Mouse (Mus musculus): Measurements from ENCODE around the gene Axin1.

Axin1 gene

DNA sequence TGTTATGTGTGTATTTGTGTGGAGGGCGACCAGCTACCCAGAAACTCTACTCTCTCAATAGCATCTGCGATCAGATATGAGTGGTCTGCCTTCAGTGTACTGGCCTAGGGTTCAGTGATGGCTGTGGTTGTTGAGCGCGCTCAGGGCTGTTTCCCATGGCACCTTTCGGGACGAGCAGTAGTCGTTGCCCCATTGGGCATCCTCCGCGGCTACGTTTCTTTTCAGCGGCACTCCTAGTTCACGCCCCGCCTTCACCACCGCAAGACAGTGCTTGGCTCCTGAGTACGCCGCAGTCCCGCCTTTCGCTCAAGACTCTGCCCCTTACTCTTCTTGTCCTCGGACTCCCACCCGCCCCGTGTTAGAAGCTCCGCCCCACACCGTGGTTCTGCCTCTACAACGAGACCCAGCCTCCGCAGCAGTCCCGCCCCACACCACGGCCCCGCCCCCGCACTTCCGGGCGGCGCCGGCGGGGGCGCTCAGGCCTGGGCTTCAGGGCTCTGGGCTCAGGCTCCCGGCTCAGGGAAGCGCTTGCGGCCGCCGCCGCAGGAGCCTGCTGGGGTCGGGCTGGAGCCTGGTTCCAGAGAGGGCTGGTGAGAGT is at the start of gene Axin1:
Gene Axin1, plus strand, starts transcription at position 450 of the 598 bp plus-strand sequence.
- in situ Hi-C loops (cut with MboI; ENCODE audit: unreplicated experiment in 2 of 2), result no loop called here

DNA sequence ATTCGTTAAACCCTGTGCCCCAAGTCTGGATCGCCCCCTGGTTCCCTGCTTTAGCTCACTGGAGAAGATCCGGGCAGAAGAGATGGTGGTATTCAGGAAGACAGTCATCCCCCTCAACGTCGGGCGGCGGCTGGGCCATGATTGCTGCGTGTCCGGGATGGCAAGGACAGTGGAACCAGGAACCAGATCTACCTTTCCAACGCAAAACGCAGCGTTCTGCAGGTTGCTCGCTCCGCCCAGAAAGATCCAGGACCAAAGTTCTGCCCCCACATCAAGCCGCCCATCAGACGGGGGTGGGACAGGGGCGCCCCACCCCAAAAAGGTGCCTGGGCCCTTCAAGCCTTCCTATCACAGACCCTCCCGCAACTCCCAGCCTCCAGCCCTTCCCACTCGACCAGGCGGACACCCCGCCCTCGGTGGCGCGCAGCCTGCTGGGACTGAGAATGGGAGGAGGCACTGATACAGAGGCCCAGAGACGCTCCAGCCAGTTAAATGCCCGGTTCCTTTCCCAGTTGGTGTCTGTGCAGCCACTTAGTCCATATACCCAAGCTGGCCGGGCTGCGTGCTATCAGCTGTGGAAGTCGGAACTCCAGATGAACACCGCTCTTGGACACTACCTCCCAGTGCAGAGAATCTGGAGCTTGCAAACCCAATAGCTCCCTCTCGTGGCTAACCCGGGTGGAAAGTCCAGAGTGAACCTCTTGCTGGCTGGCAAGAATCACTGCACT is 48.4 kb upstream of the Axin1 start, which contains the start of gene Decr2:
Gene Decr2, minus strand, starts transcription at position 433 of the 728 bp plus-strand sequence.
- in situ Hi-C loops (cut with MboI; ENCODE audit: unreplicated experiment in 2 of 2), result loop anchor here (5.0 to 10.0 kb wide), 3 partner anchors 55 to 205 kb away; partner anchors contain the start of gene Wfikkn1 (in 1 of the 2)

DNA sequence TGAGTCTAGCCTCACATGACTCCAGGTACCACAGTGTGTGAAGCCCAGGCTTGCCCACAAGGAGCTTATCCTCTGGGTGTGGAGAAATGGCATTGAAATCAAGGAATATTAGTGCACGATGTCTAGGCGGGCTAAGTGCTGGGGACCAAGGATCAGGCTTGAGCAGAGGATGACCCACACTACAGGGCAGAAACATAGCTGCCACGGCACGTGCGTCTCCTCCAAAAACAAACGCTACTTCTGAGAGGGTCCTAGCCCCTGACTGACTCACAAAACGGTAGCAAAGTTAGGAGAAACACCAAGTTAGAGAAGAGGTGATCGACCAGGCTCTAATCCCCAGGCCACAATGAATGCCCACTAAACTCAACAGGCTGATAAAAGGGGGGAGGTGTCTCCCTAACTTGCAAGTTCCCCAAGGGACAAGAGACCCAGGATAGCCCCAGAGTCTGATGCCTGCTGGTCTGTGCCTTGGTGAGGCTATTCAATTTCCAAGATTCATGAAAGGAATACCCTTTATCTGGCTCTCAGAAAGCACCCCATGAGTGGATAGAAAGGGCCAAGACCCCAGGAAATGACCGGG is 43.9 kb upstream of the Axin1 start:
- in situ Hi-C loops (cut with MboI; ENCODE audit: unreplicated experiment in 2 of 2), result loop anchor here (5.0 to 10.0 kb wide), 3 partner anchors 60 to 210 kb away; partner anchors contain the start of gene Wfikkn1 (in 1 of the 2)

DNA sequence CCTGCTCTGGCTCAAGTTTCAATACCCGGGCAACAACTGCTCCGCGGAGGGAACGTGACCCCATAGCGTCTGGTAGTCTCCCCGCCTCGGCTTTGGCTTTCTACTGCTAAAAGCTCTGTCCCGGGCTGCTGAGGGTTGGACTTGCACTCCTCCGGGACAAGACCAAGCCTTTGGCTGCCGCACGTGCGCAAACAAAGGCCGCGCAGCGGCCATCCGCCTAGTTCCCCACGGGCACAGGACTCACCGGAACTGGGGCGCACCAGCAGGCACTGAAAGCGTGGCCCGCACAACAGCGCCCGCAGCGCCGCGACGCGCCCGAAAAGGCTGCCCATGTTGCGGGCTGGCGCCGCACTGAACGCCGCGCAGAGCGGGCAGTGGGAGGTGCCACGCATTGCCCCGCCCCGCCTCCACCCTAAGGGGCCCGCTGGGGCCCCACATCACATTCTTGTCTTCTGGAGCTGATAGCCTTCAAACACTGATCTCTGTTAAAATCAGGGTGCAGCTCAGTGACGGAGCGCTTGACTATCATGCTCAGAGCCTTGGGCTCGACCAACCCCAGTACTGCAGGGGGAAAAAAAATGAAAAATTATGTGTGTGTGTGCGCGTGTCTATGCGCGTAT is 43.3 kb upstream of the Axin1 start, which contains the start of gene Nme4:
Gene Nme4, minus strand, starts transcription at position 482 of the 620 bp plus-strand sequence.
- in situ Hi-C loops (cut with MboI; ENCODE audit: unreplicated experiment in 2 of 2), result loop anchor here (10.0 kb wide), 2 partner anchors 60 to 210 kb away; partner anchors contain the start of gene Wfikkn1 (in 1 of the 2)

DNA sequence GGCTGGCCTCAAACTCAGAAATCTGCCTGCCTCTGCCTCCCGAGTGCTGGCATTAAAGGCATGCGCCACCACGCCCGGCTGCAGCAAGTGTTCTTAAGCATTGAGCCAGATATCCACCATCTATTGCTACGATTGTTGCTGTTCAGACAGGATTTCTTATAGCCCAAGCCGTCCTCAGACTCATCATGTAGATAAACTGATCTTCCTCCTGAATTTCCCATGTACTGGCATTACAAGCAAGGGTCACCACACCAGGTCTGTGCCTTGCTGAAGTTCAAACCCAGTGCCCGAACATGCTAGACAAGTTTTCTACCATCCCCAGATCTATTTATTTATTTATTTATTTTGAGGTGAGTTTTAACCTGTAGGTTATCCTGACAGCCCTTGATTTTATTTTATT is 40.0 kb upstream of the Axin1 start:
- in situ Hi-C loops (cut with MboI; ENCODE audit: unreplicated experiment in 2 of 2), result loop anchor here (10.0 kb wide), 2 partner anchors 64 to 214 kb away; partner anchors contain the start of gene Wfikkn1 (in 1 of the 2)

GRCm38 (mm10) chr17:26099316-26099715 is 39.2 kb upstream of the Axin1 start:
- in situ Hi-C loops (cut with MboI; ENCODE audit: unreplicated experiment in 2 of 2), result loop anchor here (10.0 kb wide), 2 partner anchors 65 to 215 kb away; partner anchors contain the start of gene Wfikkn1 (in 1 of the 2)

GRCm38 (mm10) chr17:26100166-26100565 is 38.3 kb upstream of the Axin1 start:
- in situ Hi-C loops (cut with MboI; ENCODE audit: unreplicated experiment in 2 of 2), result loop anchor here in 1 of 2 experiments (25.0 kb wide), 1 partner anchor 312 kb away; the partner anchor contains the start of gene Neurl1b

DNA sequence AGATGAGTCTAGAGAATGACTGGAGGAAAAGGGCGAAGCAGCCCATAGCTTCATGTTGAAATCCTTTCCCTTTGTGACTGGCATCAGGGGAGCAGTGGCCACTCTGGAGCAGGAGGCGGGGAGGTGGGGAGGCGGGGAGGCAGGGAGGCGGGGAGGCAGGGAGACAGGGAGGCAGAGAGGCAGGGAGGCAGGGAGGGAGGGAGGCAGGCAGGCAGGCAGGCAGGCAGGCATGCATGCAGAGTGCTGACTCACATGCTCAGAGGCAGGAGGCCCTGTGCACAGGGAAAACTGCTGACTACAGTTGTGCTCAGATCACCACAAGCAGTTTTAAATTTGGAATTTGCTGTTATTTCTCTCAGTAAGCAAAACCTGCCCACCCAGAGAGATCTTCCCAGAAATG is 37.0 kb upstream of the Axin1 start:
- in situ Hi-C loops (cut with MboI; ENCODE audit: unreplicated experiment in 2 of 2), result loop anchor here in 1 of 2 experiments (25.0 kb wide), 1 partner anchor 311 kb away; the partner anchor contains the start of gene Neurl1b

- in situ Hi-C loops (cut with MboI; ENCODE audit: unreplicated experiment in 2 of 2), result loop anchor here in 1 of 2 experiments (25.0 kb wide), 1 partner anchor 307 kb away; the partner anchor contains the start of gene Neurl1b
Observed at GRCm38 (mm10) chr17:26105619-26106018, 32.9 kb upstream of the Axin1 start.

GRCm38 (mm10) chr17:26110156-26110555 is 28.3 kb upstream of the Axin1 start:
- in situ Hi-C loops (cut with MboI; ENCODE audit: unreplicated experiment in 2 of 2), result loop anchor here in 1 of 2 experiments (25.0 kb wide), 1 partner anchor 302 kb away; the partner anchor contains the start of gene Neurl1b

DNA sequence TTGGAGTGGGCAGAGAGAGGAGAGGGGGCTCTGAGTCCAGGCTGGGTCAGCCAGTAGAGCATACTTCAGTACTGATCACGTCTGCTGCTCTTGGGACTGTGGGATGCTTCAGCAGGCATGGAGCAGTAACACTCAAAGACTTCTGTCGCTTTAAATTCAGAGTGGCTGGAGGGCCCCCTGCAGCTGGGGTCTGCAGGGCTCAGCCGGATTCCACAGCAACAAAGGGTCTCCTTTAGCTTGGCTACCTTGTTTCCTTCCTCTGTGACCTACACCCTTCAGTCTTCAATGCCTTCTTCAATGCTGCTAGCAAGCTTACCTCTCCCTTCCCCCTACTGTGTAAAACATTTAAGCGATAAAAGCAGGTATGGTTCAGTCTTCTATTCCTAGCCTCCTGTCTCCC is 27.5 kb upstream of the Axin1 start:
- in situ Hi-C loops (cut with MboI; ENCODE audit: unreplicated experiment in 2 of 2), result loop anchor here in 1 of 2 experiments (25.0 kb wide), 1 partner anchor 301 kb away; the partner anchor contains the start of gene Neurl1b

GRCm38 (mm10) chr17:26111722-26112121 is 26.8 kb upstream of the Axin1 start:
- in situ Hi-C loops (cut with MboI; ENCODE audit: unreplicated experiment in 2 of 2), result loop anchor here in 1 of 2 experiments (25.0 kb wide), 1 partner anchor 301 kb away; the partner anchor contains the start of gene Neurl1b

- in situ Hi-C loops (cut with MboI; ENCODE audit: unreplicated experiment in 2 of 2), result loop anchor here in 1 of 2 experiments (25.0 kb wide), 1 partner anchor 300 kb away; the partner anchor contains the start of gene Neurl1b
Observed at GRCm38 (mm10) chr17:26112751-26113150, 25.7 kb upstream of the Axin1 start.

DNA sequence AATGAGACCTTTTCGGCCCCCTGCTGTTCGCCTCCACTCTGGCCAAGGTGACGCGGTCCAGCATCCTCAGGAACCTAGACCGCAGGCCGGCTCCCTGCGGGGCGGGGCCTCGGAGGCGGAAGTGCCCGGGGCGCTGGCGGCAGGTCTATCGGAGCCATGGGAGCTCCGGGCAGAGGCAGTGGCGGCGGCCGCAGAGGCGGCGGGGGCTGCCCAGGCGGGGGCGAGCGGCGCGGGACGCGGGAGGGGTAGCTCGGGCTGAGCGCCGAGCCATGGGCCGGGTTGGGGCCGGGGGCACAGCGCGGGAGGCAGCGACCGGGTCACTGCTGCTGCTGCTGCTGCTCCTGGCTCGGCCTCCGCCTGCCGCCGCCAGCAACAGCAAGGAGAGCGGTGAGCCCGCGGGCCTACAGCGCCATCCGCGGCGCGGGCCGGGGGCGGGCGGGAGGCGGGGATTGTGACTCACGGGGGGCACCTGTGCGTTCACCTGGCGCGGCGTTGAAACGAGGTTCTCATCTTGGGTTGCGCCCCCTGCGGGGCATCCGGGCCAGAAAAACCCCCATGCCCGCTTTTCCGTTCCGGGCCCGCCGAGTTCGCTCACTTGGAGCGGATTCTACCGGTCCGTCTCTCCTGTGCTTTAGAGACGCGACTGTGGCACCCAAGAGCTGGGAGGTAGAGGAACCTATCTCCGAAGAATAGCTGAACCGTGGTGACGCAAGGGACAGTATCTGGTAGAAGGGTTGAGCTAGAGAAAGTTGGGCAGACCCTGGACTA is 25.1 kb upstream of the Axin1 start, which contains the start of gene Tmem8:
Gene Tmem8, plus strand, starts transcription at position 119 of the 768 bp plus-strand sequence.
- in situ Hi-C loops (cut with MboI; ENCODE audit: unreplicated experiment in 2 of 2), result loop anchor here in 1 of 2 experiments (25.0 kb wide), 1 partner anchor 299 kb away; the partner anchor contains the start of gene Neurl1b

- in situ Hi-C loops (cut with MboI; ENCODE audit: unreplicated experiment in 2 of 2), result loop anchor here in 1 of 2 experiments (25.0 kb wide), 1 partner anchor 298 kb away; the partner anchor contains the start of gene Neurl1b
Observed at GRCm38 (mm10) chr17:26114061-26114460, 24.4 kb upstream of the Axin1 start.

DNA sequence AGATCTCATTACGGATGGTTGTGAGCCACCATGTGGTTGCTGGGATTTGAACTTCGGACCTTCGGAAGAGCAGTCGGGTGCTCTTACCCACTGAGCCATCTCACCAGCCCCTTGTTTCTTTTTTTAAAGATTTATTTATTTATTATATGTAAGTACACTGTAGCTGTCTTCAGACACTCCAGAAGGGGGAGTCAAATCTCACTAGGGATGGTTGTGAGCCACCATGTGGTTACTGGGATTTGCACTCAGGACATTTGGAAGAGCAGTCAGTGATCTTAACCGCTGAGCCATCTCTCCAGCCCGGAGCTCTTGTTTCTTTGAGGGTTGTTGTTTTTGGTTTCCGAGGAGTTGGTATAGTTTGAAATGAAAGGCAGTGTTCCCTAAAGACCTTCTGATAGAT is 24.0 kb upstream of the Axin1 start:
- in situ Hi-C loops (cut with MboI; ENCODE audit: unreplicated experiment in 2 of 2), result loop anchor here in 1 of 2 experiments (25.0 kb wide), 1 partner anchor 298 kb away; the partner anchor contains the start of gene Neurl1b

- in situ Hi-C loops (cut with MboI; ENCODE audit: unreplicated experiment in 2 of 2), result loop anchor here in 1 of 2 experiments (25.0 kb wide), 1 partner anchor 297 kb away; the partner anchor contains the start of gene Neurl1b
Observed at GRCm38 (mm10) chr17:26115205-26115898, 23.1 kb upstream of the Axin1 start.

DNA sequence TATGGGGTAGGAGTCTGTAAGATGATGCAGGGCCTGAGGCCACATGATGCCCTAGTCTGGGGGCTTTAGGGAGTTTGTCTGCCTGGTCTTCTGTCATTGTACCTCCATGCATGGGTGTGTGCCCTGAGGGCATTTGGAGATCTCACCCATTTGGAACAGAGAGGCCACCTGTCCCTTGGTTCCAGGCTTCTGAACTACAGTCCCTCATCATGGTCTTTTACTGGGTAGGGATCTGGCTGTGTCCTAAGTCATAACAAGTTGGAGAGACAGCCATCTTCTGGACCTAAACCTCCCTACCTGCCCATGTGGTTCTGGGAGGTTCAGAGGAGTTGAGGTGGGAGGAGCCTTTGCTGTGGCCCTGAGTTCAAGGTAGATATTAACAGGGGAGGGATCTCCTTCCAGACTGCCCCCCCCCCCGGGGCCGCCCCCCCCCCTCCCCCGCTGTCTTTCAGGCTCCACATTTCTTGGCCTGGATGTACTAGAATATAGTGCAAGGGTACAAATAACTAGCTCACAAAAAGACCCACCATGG is 22.5 kb upstream of the Axin1 start:
- in situ Hi-C loops (cut with MboI; ENCODE audit: unreplicated experiment in 2 of 2), result loop anchor here in 1 of 2 experiments (25.0 kb wide), 1 partner anchor 296 kb away; the partner anchor contains the start of gene Neurl1b

Measured in v-Abl transformed pro-B cells (cell line).